Mouse (Mus musculus) gastrocnemius, postnatal 36 days (tissue): ENCODE measurements at regions not wholly inside any gene's neighbourhood (a gene's known extent, or its start where the extent isn't known, plus 50 kb on each side); places are given as distances from the start of the nearest gene placed in this dataset.

ENCODE experiments used
- DNase-seq, 2 experiments: peaks; one replicate each; pipeline ENCODE4 v3.0.0; 2022
- intact Hi-C: fragments of 180-260 bp; cut with DNase I; formaldehyde crosslinking; loops from one replicate; pipeline ENCODE4 v1.15.1; 2025

DNA sequence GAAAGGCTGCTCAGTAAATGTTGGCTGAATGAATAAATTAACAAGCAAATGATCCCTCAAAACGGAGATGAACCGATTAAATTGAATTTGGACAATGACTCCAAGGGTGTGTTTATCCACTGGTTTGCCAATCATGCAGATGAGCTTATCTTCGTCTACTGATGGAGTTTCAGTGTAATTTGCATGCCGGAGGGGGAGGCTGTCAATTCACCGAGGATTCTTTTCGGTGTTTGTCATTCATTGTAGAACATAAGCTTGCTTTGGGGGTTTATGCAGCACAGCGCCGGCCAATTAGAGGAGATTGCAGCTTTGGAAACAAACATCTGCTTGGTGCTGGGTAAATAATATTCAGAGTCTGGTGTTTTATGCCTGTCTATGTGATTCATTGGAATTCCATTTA, 132.7 kb downstream of the Otoa start:
- DNase-seq = no peak
- intact Hi-C loops = no loop called here

DNA sequence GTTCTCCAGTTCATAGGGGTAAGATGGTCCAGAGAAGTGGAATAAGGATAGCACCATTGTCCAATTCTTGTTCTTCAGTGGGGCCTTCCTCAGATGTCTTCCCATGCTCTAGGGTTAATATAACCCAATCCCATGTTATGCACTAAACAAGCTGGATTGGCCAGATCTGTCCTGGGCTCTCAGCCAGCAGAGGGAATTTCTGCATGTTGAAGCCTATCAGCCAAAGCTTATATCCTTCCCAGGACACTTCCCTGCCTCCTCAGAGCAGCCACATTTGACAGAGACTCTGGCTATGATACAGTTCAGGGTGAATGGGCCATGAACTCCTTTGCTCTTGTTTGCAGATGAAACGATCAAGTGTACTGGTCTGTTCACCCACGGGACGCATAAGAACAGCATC, 133.6 kb downstream of the Otoa start:
- DNase-seq = no peak
- intact Hi-C loops = no loop called here

DNA sequence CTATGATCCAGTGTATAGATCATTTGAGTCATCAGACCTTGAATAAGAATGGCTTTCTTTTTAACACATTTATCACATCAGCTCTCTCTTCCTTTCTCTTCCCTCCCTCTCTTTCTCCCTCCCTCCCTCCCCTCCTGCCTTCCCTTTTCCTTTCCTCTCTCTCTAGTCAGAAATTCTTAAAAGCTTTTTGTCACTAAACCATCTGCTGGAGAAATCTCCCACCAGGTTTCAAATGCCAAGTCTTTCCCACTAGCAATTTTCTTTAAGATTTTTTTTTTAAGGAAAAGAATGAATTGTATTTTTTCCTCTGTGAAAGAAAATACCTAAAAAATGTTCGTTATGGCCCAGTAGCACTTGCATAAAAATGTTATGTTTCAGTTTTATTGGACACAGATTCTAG, 134.3 kb downstream of the Otoa start:
- intact Hi-C loops = no loop called here
- no peak for DNase-seq

DNA sequence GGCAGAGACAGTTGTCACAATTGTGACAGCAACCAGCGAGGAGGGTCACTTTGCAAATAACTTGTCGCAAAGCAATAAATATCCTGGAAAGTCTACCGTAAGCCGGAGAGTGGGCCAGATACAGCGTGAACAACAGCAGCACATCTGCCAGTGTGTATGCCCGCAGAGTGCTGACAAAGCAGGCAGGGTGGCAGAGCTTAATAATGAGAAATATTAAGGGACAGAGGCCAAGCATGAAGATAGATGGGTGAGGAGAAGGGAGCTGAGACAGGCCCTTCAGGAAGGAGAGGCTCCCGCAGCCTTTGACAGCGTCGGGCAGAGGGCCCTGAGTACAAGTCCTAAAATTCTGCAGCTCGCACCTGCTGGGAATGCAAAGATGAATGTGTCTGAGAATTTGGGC, 136.6 kb downstream of the Otoa start:
- intact Hi-C loops = no loop called here
- no peak for DNase-seq

DNA sequence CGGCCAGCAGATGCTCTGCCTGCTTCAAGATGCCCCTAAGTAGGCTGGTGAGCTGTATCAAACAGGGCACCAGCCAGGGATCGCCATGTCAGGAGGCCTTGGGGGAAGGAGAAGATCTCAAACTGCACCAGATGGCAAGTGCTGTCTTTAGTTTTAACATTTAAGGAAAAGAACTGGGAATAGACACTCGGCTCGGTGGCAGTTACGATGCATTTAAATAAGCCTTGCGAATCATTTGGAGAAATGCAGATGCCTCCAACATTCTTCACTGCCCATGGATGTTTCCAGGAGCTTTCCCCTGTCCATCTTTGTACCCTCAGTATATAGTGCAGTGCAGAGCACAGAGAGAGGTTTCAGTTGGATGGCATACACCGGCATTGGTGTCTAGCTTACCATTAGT, 139.7 kb downstream of the Otoa start:
- intact Hi-C loops = no loop called here
- DNase-seq = no peak

DNA sequence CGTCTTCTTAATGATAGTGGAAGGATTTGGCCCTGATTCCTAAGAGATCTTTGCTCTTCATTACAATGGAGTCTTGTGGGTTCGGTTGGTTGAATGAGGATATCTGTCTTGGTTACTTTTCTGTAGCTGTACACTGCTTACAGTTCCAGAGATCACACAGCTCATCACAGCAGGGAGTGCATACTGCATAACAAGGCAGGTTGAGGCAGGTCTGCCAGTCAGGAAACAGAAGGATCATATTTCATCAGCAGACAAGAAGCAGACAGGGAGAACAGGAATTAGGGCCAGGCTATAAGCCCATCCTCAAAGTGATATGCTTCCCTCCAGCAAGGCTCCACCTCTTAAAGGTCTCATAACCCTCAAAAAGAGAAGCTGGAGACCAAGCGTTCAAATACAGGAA, 150.4 kb downstream of the Otoa start:
- intact Hi-C loops = no loop called here
- DNase-seq = no peak

DNA sequence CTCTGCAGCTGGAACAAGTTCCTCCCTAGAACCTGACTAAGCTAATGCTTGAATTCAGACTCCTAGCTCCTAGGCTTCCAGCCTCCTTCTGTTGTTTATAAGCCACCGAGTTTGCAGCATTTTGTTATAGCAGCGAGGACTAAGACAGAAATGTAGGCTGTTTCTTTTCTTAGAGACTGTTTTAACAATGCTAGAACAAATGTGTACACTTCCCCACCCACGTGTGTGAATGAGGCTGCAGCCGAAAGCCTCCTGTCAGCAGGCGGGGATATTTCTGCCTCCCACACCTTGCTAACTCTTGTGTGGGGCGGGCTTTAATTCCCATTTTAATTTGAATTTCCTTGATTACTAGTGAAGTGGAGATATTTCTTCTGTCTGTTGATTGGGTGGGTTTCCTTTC, 153.4 kb downstream of the Otoa start:
- intact Hi-C loops = no loop called here
- DNase-seq = no peak

DNA sequence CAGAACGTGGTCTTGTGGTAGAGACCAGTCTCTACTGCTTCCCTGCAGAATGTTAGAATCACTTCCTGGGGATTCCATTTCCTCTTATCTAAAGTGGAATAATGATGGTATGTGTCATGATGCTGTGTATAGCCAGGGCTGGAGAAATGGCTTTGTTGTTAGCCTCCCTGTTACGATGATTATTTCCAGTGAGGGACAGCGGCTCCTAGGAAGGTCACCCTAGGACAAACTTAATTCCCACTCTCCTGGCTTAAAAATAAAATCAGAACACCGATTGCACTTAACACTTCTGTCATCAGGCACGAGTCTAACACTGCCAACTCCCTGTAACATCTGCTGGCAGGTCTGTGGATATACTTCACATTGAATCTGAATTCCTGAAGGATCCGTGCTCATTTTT, 151.9 kb upstream of the Hs3st2 start:
- DNase-seq = no peak
- intact Hi-C loops = no loop called here

DNA sequence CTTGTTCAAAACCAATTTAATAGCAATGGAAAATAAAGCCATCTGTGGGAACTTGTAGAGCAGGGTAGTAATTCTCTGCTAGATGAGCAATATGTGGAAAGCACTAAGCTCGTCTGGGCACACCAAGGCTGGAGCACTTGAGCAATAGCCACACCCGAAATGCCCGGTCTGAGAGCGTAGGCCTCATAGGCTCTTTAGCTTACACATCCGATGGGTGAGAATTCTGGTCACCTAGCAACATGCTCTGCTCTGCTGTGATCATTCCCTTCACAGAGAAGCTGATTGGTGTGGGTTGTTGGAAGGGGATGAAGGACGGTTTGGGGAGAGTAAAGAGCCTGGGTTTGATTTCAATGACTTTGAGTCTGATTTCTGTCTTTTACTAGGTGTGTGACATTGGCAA, 143.8 kb upstream of the Hs3st2 start:
- intact Hi-C loops = no loop called here

DNA sequence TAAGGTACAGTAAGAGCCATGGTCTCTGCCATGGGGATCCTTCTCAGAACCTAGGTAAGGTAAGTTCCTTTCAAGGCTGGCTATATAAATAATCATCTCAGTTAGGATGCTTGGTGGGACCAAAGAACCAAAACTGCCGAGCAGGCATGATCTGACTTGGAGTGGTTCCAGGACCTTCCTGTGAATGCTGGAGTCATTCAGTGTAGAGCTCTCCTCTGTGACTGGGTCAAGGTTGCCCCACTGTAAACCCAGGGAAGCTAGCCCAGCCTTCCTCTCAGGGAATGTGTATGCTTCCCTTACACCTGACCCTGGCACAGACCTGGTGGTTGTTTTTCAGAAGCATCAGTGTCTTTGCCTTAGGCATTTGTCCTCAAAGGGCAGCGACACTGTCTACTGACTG, 134.2 kb upstream of the Hs3st2 start:
- DNase-seq = no peak
- intact Hi-C loops = no loop called here

More for the DNA sequence above, 143.8 kb upstream of the Hs3st2 start:
- no peak for DNase-seq

DNA sequence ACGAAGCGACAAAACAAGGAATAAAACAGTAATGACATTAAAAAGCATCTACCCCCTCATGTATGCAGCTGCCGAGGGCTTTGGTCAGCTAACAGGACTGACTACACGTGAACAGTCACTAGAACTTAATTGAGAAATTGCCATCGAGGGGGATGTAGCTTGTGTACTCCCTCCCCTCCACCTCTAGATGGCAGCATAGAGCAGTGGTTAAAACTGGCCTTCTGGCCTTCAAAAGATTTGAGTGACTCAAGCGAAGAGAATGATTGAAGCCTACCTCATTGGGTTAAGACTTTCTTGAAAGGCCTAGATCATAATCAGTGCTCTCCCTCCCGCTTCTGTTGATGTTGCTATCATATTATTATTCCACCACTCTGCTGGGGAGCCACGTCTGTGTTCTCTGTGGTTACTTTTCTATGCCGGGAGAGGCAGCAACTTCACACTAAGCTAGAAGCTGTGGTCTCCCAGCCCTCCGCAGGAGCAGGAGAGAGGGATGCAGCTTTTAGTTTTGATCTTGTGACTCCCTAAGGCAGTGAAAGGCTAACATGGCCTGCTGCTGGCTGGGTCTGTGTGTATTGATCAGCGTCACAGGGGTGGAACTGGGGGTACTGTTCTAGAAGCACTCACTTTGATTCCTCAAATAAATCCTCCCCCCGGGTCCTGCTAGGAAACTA, 132.7 kb upstream of the Hs3st2 start:
- intact Hi-C loops = loop anchor here (2.0 kb wide), 1 partner anchor 382 kb away; no protein-coding TSS in a partner anchor
- DNase-seq = no peak

DNA sequence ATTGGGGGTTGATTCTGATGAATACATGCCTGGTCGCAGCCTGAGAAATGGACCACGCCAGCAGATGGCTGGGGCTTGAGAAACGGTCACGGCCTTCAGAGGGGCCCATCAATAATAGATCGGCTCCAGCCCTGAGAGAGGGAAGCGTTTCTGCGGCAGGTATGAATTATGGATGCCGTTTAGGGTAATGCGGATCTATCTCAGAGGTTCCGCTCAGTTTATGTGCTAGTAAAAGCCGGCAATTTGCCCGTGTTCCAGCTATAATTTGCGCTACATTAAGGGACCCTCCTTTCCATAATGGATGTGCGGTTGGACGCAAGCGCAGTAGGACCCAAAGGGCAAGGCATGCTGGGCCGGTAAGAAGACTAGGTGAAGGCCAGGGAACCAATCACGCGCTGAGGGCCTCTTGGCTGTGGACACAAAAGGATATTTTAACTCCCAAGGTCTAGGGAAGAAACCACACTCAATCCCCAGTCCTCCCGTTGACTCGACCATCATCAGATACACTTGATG, 132.1 kb upstream of the Hs3st2 start:
- intact Hi-C loops = loop anchor here (2.0 kb wide), 1 partner anchor 381 kb away; no protein-coding TSS in a partner anchor
- DNase-seq = no peak

DNA sequence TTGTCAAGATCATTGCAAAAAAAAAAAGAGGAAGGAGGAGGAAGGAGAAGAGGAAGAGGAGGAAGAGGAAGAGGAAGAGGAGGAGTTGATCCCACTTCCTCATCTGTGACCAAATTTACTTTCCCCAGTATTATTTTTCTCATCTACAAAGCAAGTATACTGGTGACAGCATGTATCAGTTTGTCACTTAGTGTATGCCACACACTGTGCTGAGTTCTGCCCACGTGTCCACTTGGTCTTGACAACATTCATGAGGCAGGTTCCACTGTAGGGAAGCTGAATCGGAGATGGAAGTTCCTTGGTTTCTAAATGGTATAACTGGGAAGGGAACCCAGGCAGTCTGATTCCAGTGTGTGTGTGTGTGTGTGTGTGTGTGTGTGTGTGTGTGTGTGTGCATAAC, 122.3 kb upstream of the Hs3st2 start:
- intact Hi-C loops = no loop called here
- no peak for DNase-seq

DNA sequence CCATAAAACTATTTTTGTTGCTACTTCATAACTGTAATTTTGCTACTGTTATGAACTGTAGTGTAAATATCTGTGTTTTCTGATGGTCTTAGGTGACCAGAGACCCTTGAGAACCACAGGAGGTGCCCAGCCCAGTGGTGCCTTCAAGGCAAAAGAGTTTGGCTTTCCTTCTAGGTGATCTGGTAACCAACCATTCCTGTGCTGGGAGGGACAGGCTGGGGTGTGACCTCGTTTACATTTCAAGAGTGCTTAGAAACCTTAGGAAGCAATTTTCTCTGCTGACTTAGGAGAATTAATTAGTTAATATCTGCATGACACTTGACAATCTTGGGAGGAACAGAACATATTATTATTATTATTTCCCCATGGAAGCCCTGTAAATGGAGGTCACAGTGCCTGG, 111.1 kb upstream of the Hs3st2 start:
- intact Hi-C loops = no loop called here

DNA sequence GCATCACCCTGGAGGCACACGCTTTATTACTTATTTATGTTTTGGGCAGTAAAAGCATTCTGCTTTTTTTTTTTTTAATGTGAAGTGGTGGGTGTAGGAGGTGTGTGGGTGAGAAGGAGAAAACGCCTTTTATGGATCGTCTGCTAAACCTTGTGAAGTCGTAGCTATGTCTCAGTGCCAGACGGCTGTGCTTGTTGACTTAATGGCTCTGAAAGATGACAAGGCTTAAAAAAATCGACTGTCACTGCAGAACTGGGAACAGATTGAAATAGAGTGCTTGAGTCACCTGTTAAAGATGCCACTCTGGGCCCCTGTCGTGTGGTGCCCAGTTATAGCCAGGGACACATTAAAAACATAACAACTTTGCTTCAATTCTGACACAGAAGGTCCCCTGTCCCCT, 109.5 kb upstream of the Hs3st2 start:
- intact Hi-C loops = no loop called here
- DNase-seq = no peak

More for the DNA sequence above, 111.1 kb upstream of the Hs3st2 start:
- DNase-seq = no peak

DNA sequence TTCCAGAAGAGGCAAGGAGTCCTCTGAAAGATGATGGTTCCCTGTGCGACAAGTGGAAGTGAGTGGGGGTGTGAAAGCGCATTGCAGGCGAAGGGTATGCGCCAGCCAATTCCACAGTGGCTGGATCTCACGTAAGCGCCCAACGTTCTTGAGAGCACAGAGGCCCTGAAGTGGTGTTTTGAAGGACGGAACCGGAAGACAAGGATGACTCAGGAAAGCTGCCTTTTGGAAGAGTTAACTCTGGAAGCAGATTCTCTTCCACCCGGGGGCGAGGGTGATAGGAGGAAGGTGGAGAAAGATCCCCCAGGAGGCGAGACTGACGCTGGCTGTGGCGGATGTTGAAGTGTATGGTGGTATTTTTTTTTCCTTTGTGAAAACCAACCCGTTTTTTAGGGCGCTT, 101.9 kb upstream of the Hs3st2 start:
- intact Hi-C loops = no loop called here

DNA sequence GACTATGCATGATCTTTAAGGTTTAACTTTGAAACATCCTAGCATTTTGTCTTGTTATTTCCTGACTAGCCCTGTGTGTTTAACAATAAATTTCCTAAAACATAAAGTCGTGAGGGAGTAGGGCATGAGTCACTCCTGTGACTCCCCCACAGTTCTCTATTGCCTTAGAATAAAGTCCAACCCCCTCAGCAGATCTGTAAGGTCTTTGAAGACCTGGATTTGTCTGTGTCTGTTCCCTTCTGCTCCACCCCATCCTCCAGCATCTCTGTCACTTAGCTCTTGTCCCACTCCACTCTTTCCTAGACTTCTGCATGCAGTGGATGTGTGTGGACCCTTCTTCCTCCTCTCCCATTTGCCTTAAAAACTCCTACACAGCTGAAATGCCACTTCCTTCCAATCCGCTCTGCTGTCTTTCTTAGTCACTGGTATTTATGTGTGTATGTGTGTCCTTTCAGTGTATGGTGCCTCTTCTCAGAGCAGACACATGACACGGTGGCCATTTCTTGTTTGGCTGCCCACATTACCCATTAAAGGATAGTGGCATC, 95.4 kb upstream of the Hs3st2 start:
- intact Hi-C loops = no loop called here
- no peak for DNase-seq

More for the DNA sequence above, 101.9 kb upstream of the Hs3st2 start:
- DNase-seq = no peak

DNA sequence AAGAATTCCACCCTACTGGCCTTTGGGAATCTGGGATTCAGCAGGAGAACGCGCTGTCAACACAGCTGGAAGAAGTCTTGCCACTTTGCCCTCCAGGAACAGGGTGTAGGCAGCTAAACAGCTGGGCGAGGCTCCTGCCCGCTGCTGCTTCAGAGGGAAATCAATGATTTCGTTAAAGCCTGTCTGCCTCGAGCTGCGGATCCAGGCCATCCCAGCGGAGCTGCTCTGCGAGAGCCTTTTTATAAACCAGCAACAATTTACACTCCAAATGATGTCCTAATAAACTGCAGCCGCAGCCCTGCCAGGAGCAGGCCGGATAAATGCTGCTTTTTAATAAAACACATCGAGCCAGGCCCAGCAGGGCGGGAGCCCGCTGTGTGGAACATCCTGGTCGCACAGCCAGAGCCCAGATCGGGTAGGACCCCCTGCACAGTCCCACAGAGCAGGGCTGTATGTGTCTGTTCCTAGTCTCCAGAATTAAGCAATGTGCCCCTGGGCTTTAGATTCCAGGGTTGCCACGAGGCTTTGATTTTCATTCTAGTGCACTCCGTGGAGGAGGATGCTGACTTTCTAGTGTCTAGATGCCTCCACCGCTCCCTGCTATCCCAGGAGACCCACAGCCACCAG, 78.6 kb upstream of the Hs3st2 start:
- DNase-seq = no peak
- intact Hi-C loops = no loop called here

DNA sequence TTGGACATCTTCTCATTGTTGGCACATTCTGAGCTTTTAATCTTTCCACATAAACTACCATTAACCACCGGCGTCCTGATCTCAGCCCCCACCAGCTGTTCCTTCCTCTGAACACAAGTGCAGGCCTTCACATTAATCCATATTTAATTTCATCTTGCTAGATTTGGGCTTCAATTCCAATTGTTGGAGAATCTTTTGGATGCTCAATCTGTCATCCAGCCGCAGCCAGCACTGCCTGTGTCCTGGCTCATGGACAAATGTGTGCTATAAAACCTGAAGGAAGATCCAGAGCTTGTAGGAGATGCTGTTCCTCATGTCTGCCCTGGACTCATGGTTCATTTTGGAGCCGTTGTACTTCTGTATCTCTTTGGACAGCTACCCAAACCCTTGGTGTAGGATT, 77.1 kb upstream of the Hs3st2 start:
- no peak for DNase-seq
- intact Hi-C loops = no loop called here

DNA sequence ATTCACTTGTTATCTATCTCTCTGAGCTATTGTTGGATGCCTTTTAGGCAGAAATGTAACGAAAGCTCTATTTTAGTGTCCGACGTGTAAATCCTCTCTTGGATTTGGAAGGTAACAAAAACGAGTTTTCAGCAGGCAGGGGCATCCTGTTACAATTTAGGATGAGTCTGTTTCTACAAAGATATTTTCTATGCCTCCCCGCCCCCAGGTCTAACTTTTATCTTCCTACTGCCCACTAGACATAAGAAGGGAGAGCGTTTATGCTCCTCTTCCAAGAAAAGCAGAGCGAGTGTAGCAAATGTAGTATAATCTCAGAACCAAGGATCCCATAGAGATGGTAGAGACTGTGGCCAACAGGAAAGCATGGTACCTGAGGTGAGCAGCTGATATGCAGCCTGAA, 62.4 kb upstream of the Hs3st2 start:
- intact Hi-C loops = no loop called here
- no peak for DNase-seq

DNA sequence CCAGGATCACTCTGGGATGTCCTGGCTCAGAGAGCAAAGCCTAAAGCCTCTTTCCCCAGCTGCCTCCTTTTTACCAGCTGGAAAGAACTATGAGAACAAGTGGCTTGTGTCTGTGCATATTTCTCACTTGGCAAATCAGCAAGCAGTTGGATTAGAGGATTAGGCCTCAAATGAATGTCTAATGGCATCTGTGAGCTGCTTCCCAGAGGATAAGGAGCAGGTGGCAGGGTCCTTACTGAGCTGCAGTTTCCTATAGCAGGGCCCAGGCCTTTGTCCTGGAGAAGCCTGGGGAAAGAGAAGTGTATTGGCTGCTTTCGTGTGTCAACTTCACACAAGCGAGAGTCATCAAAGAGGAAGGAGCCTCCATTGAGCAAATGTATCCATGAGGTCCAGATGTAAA, 59.1 kb upstream of the Hs3st2 start:
- intact Hi-C loops = no loop called here

More for the DNA sequence above, 59.1 kb upstream of the Hs3st2 start:
- no peak for DNase-seq
